Comparison of ENCODE assay signal across 18 mouse cellular contexts in genomic region chr2:116973441-116973840, GRCm38 (mm10).
A peak's percentile ranks its signal among the peaks of the same experiment; 100 is the strongest.
DNase-seq lines count a peak whose midpoint lies in the region; ATAC-seq and TF ChIP-seq lines count a peak whose summit lies in the region.
"Had no signal": no experiment of that assay in that cellular context is flagged by ENCODE, and none has a peak within 500 bp of the region (broad histone marks: within the 10 kb centered on the region; RNA-seq: fewer than 3 reads in every experiment).

No protein-coding gene starts in this region.

- no peak overlapping the region for H3K9ac ChIP-seq in forebrain, embryonic 12.5 days
- H3K9ac ChIP-seq in forebrain, embryonic 14.5 days (ENCODE audit: low read length), result no peak overlapping the region
- no peak overlapping the region for H3K9ac ChIP-seq in lung, embryonic 16.5 days (ENCODE audit: low read length)
- H3K9ac ChIP-seq: forebrain, postnatal 0 days; limb, embryonic 13.5 days; liver, embryonic 15.5 days had no signal

- 19% methylated on average over 3 of the region's 3 CpGs for WGBS in forebrain, embryonic 12.5 days
- 35% methylated on average over 3 of the region's 3 CpGs for WGBS in forebrain, embryonic 14.5 days
- WGBS in lung, embryonic 16.5 days, result 47% methylated on average over 3 of the region's 3 CpGs
- 34% methylated on average over 3 of the region's 3 CpGs for WGBS in embryonic facial prominence, embryonic 10.5 days

- H3K4me2 ChIP-seq in forebrain, embryonic 12.5 days, result no peak overlapping the region
- no peak overlapping the region for H3K4me2 ChIP-seq in forebrain, embryonic 14.5 days (ENCODE audit: low read length)
- H3K4me2 ChIP-seq in lung, embryonic 16.5 days (ENCODE audit: low read depth, low read length), result no peak overlapping the region
- peak overlapping the region; percentile 95 for H3K4me2 ChIP-seq in myocyte (ENCODE audit: low read depth)

- peaks cover 16% of the 10 kb centered on the region for H3K27me3 ChIP-seq in forebrain, embryonic 12.5 days
- no peaks in the 10 kb centered on the region for H3K27me3 ChIP-seq in forebrain, embryonic 14.5 days (replicated peaks; ENCODE audit: control insufficient read depth, insufficient read depth, low read length)
- H3K27me3 ChIP-seq in lung, embryonic 16.5 days (ENCODE audit: control insufficient read depth, insufficient read depth, low read depth, low read length), result no peaks in the 10 kb centered on the region
- peaks cover 11% of the 10 kb centered on the region for H3K27me3 ChIP-seq in embryonic facial prominence, embryonic 10.5 days (replicated peaks; ENCODE audit: low read depth, poor library complexity, severe bottlenecking)
- no peaks in the 10 kb centered on the region for H3K27me3 ChIP-seq in myocyte (ENCODE audit: control insufficient read depth, insufficient read depth, insufficient read length)
- H3K27me3 ChIP-seq: CH12.LX; limb, embryonic 13.5 days had no signal

- no peaks in the 10 kb centered on the region for H3K9me3 ChIP-seq in forebrain, embryonic 12.5 days
- no peaks in the 10 kb centered on the region for H3K9me3 ChIP-seq in forebrain, embryonic 14.5 days (replicated peaks; ENCODE audit: control insufficient read depth, low read length)
- no peaks in the 10 kb centered on the region for H3K9me3 ChIP-seq in lung, embryonic 16.5 days (ENCODE audit: control insufficient read depth, low read length)
- H3K9me3 ChIP-seq in embryonic facial prominence, embryonic 10.5 days, result no peaks in the 10 kb centered on the region
- H3K9me3 ChIP-seq: limb, embryonic 13.5 days; liver, embryonic 15.5 days had no signal

- no peaks in the 10 kb centered on the region for H3K36me3 ChIP-seq in forebrain, embryonic 12.5 days (replicated peaks)
- no peaks in the 10 kb centered on the region for H3K36me3 ChIP-seq in forebrain, embryonic 14.5 days (ENCODE audit: control insufficient read depth, insufficient read depth, low read length)
- H3K36me3 ChIP-seq in lung, embryonic 16.5 days (ENCODE audit: control insufficient read depth, insufficient read depth, low read length), result no peaks in the 10 kb centered on the region
- H3K36me3 ChIP-seq in embryonic facial prominence, embryonic 10.5 days (replicated peaks), result no peaks in the 10 kb centered on the region
- H3K36me3 ChIP-seq in myocyte (ENCODE audit: control insufficient read depth, insufficient read depth), result no peaks in the 10 kb centered on the region
- H3K36me3 ChIP-seq: limb, embryonic 13.5 days; liver, embryonic 15.5 days had no signal

- no peak for ATAC-seq in forebrain, embryonic 12.5 days (ENCODE audit: low FRiP score)
- ATAC-seq in forebrain, embryonic 14.5 days, result no peak
- no peak for ATAC-seq in lung, embryonic 16.5 days (ENCODE audit: low read depth)
- ATAC-seq: forebrain, postnatal 0 days; hindbrain, embryonic 16.5 days; intestine, postnatal 0 days had no signal

- H3ac ChIP-seq in myocyte (ENCODE audit: control insufficient read depth, insufficient read length), result no peak overlapping the region

- H3K4me3 ChIP-seq in forebrain, embryonic 12.5 days (replicated peaks), result no peak overlapping the region
- H3K4me3 ChIP-seq in forebrain, embryonic 14.5 days (ENCODE audit: low read depth, low read length), result no peak overlapping the region
- no peak overlapping the region for H3K4me3 ChIP-seq in lung, embryonic 16.5 days (ENCODE audit: low read length)
- H3K4me3 ChIP-seq in embryonic facial prominence, embryonic 10.5 days, result no peak overlapping the region
- H3K4me3 ChIP-seq in myocyte, result no peak overlapping the region
- H3K4me3 ChIP-seq: liver, embryonic 15.5 days had no signal

- H3K4me1 ChIP-seq in forebrain, embryonic 12.5 days, result peaks cover 67% of the 10 kb centered on the region
- H3K4me1 ChIP-seq in forebrain, embryonic 14.5 days (ENCODE audit: control insufficient read depth, insufficient read depth, low read length), result peaks cover 35% of the 10 kb centered on the region
- peaks cover 44% of the 10 kb centered on the region for H3K4me1 ChIP-seq in lung, embryonic 16.5 days (replicated peaks; ENCODE audit: control insufficient read depth, insufficient read depth, low read length)
- peaks cover 74% of the 10 kb centered on the region for H3K4me1 ChIP-seq in embryonic facial prominence, embryonic 10.5 days

- H3K27ac ChIP-seq in forebrain, embryonic 12.5 days, result 0 out of 2 replicates have a peak overlapping the region, but pooled peaks have one; percentile 13
- H3K27ac ChIP-seq in forebrain, embryonic 14.5 days (ENCODE audit: low read depth, low read length), result no peak overlapping the region
- H3K27ac ChIP-seq in lung, embryonic 16.5 days (ENCODE audit: low read length), result peak overlapping the region; percentile 92; the same call in 1 of the 2 replicates
- peak overlapping the region; percentile 98 for H3K27ac ChIP-seq in embryonic facial prominence, embryonic 10.5 days (replicated peaks)
- H3K27ac ChIP-seq: liver, embryonic 15.5 days had no signal

- no peak for TF ChIP-seq POLR2A in myocyte (IDR thresholded peaks at IDR 0.05; ENCODE audit: insufficient read length, low read depth)

- no peak for DNase-seq in forebrain, embryonic 14.5 days (ENCODE audit: low spot score)
- DNase-seq in lung, adult 18-20 months, result no peak
- DNase-seq in embryonic facial prominence, embryonic 10.5 days (ENCODE audit: low spot score), result no peak
- DNase-seq in T-cell, adult 2 months (ENCODE audit: low spot score), result no peak
- DNase-seq: adrenal gland, adult 8-10 months; cerebellum, adult 11-12 months; forebrain, postnatal 0 days; midbrain, embryonic 14.5 days; spleen, adult 18-20 months; thymus, postnatal 14 days had no signal

- no peaks in the 10 kb centered on the region for H3K79me2 ChIP-seq in myocyte (ENCODE audit: control insufficient read depth, insufficient read depth)

TF ChIP-seq in myocyte, 11 proteins besides CTCF, POLR2A, EP300 and RAD21:
- TF ChIP-seq MAX (IDR thresholded peaks at IDR 0.05; ENCODE audit: low read depth) (no peak), USF1 (IDR thresholded peaks at IDR 0.05; ENCODE audit: low read depth) (no peak), POLR2AphosphoS2 (IDR thresholded peaks at IDR 0.05; ENCODE audit: insufficient read length, low read depth) (no peak), TCF12 (IDR thresholded peaks at IDR 0.05; ENCODE audit: insufficient read depth, poor library complexity, severe bottlenecking) (no peak), E2F4 (IDR thresholded peaks at IDR 0.05; ENCODE audit: insufficient read depth) (no peak), MYOD1 (IDR thresholded peaks at IDR 0.05; ENCODE audit: control insufficient read depth in 1 of 3, insufficient read length in 2 of 3, low read depth in 2 of 3) (no peak), MYOG (IDR thresholded peaks at IDR 0.05; ENCODE audit: control insufficient read depth in 1 of 3, insufficient read depth in 1 of 3, insufficient read length in 2 of 3, low read depth in 2 of 3) (no peak), REST (IDR thresholded peaks at IDR 0.05; ENCODE audit: insufficient read depth, insufficient read length) (no peak), TCF3 (IDR thresholded peaks at IDR 0.05; ENCODE audit: insufficient read length, low read depth) (no peak), SRF (IDR thresholded peaks at IDR 0.05; ENCODE audit: control insufficient read depth, insufficient read length, low read depth) (no peak), CEBPB (IDR thresholded peaks at IDR 0.05; ENCODE audit: insufficient read depth, poor library complexity, severe bottlenecking) (no peak)
